Mouse (Mus musculus) thymus, postnatal 14 days (tissue): Measurements from ENCODE around the gene Fntb.

Source experiments
- DNase-seq: peaks from one replicate; pipeline ENCODE4 v3.0.0; 2021

The Fntb gene

GRCm38 (mm10) chr12:76892910-76893695 lies 127.7 kb downstream of the Fntb start:
- no peak for DNase-seq

- DNase-seq, result no peak
Observed at GRCm38 (mm10) chr12:76894792-76895559, 129.6 kb downstream of the Fntb start.

- no peak for DNase-seq
Observed at GRCm38 (mm10) chr12:76895777-76896176, 130.4 kb downstream of the Fntb start.

- DNase-seq, result no peak
Observed at GRCm38 (mm10) chr12:76896566-76896965, 131.2 kb downstream of the Fntb start.

- no peak for DNase-seq
Observed at GRCm38 (mm10) chr12:76897006-76897405, 131.6 kb downstream of the Fntb start.

GRCm38 (mm10) chr12:76898141-76898540 lies 132.8 kb downstream of the Fntb start:
- DNase-seq, result no peak

GRCm38 (mm10) chr12:76899261-76899975 lies 134.0 kb downstream of the Fntb start:
- no peak for DNase-seq

- no peak for DNase-seq
Observed at GRCm38 (mm10) chr12:76901508-76902294, 136.3 kb downstream of the Fntb start.

- DNase-seq, result no peak
Observed at GRCm38 (mm10) chr12:76906278-76906677, 140.9 kb downstream of the Fntb start.

- DNase-seq, result no peak
Observed at GRCm38 (mm10) chr12:76909218-76909617, 143.8 kb downstream of the Fntb start.

- DNase-seq, result no peak
Observed at GRCm38 (mm10) chr12:76910258-76910940, 145.0 kb downstream of the Fntb start.

- DNase-seq, result no peak
Observed at GRCm38 (mm10) chr12:76911171-76911726, 145.9 kb downstream of the Fntb start.

- no peak for DNase-seq
Observed at GRCm38 (mm10) chr12:76912193-76912592, 146.8 kb downstream of the Fntb start.

GRCm38 (mm10) chr12:76916163-76916562 lies 150.8 kb downstream of the Fntb start:
- no peak for DNase-seq

GRCm38 (mm10) chr12:76918113-76918512 lies 152.7 kb downstream of the Fntb start:
- no peak for DNase-seq

- DNase-seq, result no peak
Observed at GRCm38 (mm10) chr12:76918855-76919254, 153.5 kb downstream of the Fntb start.

- DNase-seq, result no peak
Observed at GRCm38 (mm10) chr12:76920398-76920797, 155.0 kb downstream of the Fntb start.

GRCm38 (mm10) chr12:76920990-76921389 lies 155.6 kb downstream of the Fntb start:
- no peak for DNase-seq

- peak; percentile 38 for DNase-seq
Observed at GRCm38 (mm10) chr12:76923118-76923517, 157.7 kb downstream of the Fntb start.

- no peak for DNase-seq
Observed at GRCm38 (mm10) chr12:76924904-76925604, 159.7 kb downstream of the Fntb start.

GRCm38 (mm10) chr12:76926338-76926945 lies 161.1 kb downstream of the Fntb start:
- DNase-seq, result no peak
